Mouse (Mus musculus) heart, adult 2 months (tissue): ENCODE results near the gene Rsbn1l. TPM values are rescaled to one million over a fixed set of nuclear protein-coding genes. Genes with fewer than 3 reads are reported as not detected.

Experiments
- DNase-seq, 2 experiments: peaks; one replicate each; pipeline ENCODE4 v3.0.0; 2021
- H3K27ac ChIP-seq: fragments of 200-600 bp; 2 replicates; pipeline ENCODE4 v1.8.1; 2022
- H3K27me3 ChIP-seq: fragments of 200-500 bp; 2 replicates; pipeline ENCODE4 v1.6.1; 2012; ENCODE audit warnings: mild to moderate bottlenecking, low read length, inconsistent platforms, mixed read lengths; ENCODE audit not compliant: control insufficient read depth, insufficient read depth
- H3K36me3 ChIP-seq: fragments of 200-500 bp; 2 replicates; pipeline ENCODE4 v1.6.1; 2012; ENCODE audit warnings: low read length, inconsistent platforms; ENCODE audit not compliant: control insufficient read depth, insufficient read depth
- H3K4me1 ChIP-seq: fragments of 200-500 bp; 2 replicates; pipeline ENCODE4 v1.6.1; 2011; ENCODE audit warnings: low read length; ENCODE audit not compliant: control insufficient read depth, insufficient read depth
- H3K4me3 ChIP-seq: fragments of 200-600 bp; 2 replicates; pipeline ENCODE4 v1.8.1; 2022
- H3K79me2 ChIP-seq: fragments of 200-500 bp; replicated peaks from 2 replicates; pipeline ENCODE4 v1.6.1; 2012; ENCODE audit warnings: mild to moderate bottlenecking, inconsistent platforms, low read length, moderate library complexity, mixed read lengths; ENCODE audit not compliant: control insufficient read depth, insufficient read depth
- H3K9ac ChIP-seq: fragments of 200-500 bp; 2 replicates; pipeline ENCODE4 v1.6.1; 2012; ENCODE audit warnings: low read depth, mild to moderate bottlenecking, control low read depth, inconsistent platforms, low read length, mixed read lengths
- CTCF ChIP-seq: fragments of 200-600 bp; IDR thresholded peaks from 2 replicates; pipeline ENCODE4 v1.8.1; 2022; ENCODE audit warnings: antibody characterized with exemption, mild to moderate bottlenecking, moderate library complexity
- EP300 ChIP-seq: fragments of 200-500 bp; IDR thresholded peaks from 2 replicates; pipeline ENCODE4 v1.6.1; 2011; ENCODE audit warnings: low read depth, low read length, control low read depth; ENCODE audit not compliant: insufficient read depth
- POLR2A ChIP-seq: fragments of 200-500 bp; IDR thresholded peaks from 2 replicates; pipeline ENCODE4 v1.6.1; 2011; ENCODE audit warnings: mild to moderate bottlenecking, low read depth, low read length, control low read depth; ENCODE audit not compliant: insufficient read depth
- WGBS: fragments of 180-500 bp; shearing (Covaris S2); methylation state at CpG from one replicate; pipeline ENCODE4 v1.1.7; 2018; 5-methylcytosine and 5-hydroxymethylcytosine counted together
- intact Hi-C: fragments of 180-260 bp; cut with DNase I; formaldehyde crosslinking; loops from one replicate; pipeline ENCODE4 v1.15.1; 2025
- polyA plus RNA-seq: library from polyadenylated mRNA; depleted of rRNA; stranded (reverse); fragments of >200 nt; gene quantifications from 2 replicates; pipeline ENCODE4 v1.2.3, GENCODE M21; 2012
- total RNA-seq, 2 experiments: library from RNA; stranded (reverse); gene quantifications; 2 replicates each; pipeline ENCODE4 v1.2.3; 2021

Gene Rsbn1l
- total and polyA plus RNA-seq, 3 experiments = 3.7 to 15.1 (median 11.5) TPM

DNA sequence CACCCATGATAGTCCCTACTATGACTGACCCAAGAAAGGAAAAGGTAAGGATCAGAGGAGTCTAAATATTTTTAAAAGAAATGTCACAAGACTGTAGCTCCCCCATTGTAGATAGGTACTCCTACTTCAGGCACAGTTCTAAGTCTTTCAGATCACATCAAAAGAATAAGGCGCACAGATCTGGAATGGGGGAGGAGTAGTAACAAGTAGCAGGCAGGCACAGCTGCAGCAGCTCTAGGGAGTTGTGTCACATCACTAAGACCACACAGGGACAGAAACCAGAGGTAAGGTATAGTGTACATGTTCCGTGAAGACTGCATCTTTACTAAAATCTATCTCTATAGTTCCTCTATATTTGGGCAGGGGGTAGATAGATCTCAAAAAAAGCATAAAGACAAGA, 44.5 kb downstream of the Rsbn1l start:
- H3K27me3 ChIP-seq = no peaks in the 10 kb centered on the region
- WGBS = 77% methylated on average over 2 of the region's 2 CpGs

DNA sequence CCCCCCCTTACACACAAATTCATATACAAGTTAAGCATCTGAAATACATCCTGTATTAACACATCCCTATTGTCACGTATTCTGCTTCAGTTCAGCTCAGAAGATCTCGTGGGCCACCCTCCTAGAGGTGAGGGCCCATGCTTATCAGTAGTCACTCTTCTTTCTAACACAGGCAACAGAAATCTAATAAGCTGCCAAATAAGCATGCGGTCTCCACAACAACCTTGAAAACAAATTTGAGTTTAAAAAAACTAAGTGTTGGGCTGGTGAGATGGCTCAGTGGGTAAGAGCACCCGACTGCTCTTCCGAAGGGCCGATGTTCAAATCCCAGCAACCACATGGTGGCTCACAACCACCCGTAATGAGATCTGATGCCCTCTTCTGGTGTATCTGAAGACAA, 50.0 kb downstream of the Rsbn1l start:
- H3K27me3 ChIP-seq = no peaks in the 10 kb centered on the region
- intact Hi-C loops = no loop called here
- H3K9ac ChIP-seq = no peak overlapping the region
- H3K79me2 ChIP-seq = no peaks in the 10 kb centered on the region; the same call in 1 of the 2 replicates
- H3K4me1 ChIP-seq = no peaks in the 10 kb centered on the region
- no peak overlapping the region for H3K4me3 ChIP-seq
- WGBS = 91% methylated on average over 7 of the region's 7 CpGs
- H3K27ac ChIP-seq = no peak overlapping the region
- TF ChIP-seq POLR2A (no peak), CTCF (no peak), EP300 (no peak)
- peaks cover 12% of the 10 kb centered on the region for H3K36me3 ChIP-seq
- DNase-seq = no peak

More for the DNA sequence above, 44.5 kb downstream of the Rsbn1l start:
- TF ChIP-seq EP300 (no peak), POLR2A (no peak), CTCF (no peak)
- no peak overlapping the region for H3K4me3 ChIP-seq
- H3K4me1 ChIP-seq = no peaks in the 10 kb centered on the region
- no peak overlapping the region for H3K27ac ChIP-seq
- intact Hi-C loops = loop anchor here (5.0 to 10.0 kb wide), 4 partner anchors 41 to 343 kb away; partner anchors contain the start of gene Ptpn12
- DNase-seq = no peak
- H3K79me2 ChIP-seq = peaks cover 5% of the 10 kb centered on the region
- H3K36me3 ChIP-seq = no peaks in the 10 kb centered on the region; the same call in none of the 2 replicates
- no peak overlapping the region for H3K9ac ChIP-seq

DNA sequence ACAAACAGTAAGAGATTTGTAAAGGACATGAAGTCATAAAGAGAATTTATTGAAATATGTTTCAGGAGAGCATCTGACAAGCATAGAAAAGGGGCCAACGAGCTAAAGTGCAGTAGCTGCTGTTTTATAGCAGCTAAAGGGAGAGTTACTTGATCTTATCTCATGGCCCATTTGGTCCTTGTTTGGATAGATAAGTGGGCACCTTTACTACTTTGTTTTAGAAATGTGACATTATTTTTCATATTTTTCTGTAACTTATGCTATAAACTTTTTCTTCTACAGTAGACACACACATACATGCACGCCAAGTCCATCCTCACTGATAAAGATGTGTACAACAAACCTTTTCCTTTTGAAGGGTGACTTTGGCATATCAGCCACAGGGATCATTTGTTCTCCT, 50.8 kb downstream of the Rsbn1l start:
- H3K9ac ChIP-seq = no peak overlapping the region
- intact Hi-C loops = no loop called here
- 73% methylated on average over 2 of the region's 2 CpGs for WGBS
- TF ChIP-seq POLR2A (no peak), EP300 (no peak), CTCF (no peak)
- H3K27ac ChIP-seq = no peak overlapping the region
- peaks cover 12% of the 10 kb centered on the region for H3K36me3 ChIP-seq
- no peak for DNase-seq
- H3K4me1 ChIP-seq = no peaks in the 10 kb centered on the region
- no peaks in the 10 kb centered on the region; the same call in 1 of the 2 replicates for H3K79me2 ChIP-seq
- no peak overlapping the region for H3K4me3 ChIP-seq
- no peaks in the 10 kb centered on the region for H3K27me3 ChIP-seq

DNA sequence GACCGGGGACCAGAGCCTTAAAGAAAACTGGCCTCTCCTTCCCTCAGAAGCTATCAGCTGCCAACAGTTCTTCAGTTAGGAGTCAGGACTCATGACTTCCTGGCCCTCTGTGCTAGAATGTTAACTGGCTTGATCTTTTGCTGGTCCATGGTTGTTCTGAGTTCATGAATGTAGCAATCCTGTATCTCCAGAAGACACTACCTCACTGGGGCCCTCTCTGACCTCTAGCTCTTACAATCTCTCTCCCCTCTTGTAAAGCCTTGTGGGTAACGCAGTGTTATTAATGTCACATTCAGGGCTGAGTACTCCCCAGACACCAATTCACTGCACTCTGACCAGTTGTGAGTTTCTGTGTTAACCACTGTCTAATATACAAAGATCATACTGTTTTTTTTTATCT, 51.6 kb downstream of the Rsbn1l start:
- Histone ChIP-seq H3K4me3 (no peak overlapping the region), H3K27me3 (no peaks in the 10 kb centered on the region), H3K79me2 (no peaks in the 10 kb centered on the region; the same call in 1 of the 2 replicates), H3K4me1 (no peaks in the 10 kb centered on the region), H3K9ac (no peak overlapping the region), H3K27ac (no peak overlapping the region), H3K36me3 (peaks cover 12% of the 10 kb centered on the region)
- intact Hi-C loops = no loop called here
- whole genome bisulfite sequencing = 76% methylated on average over 2 of the region's 2 CpGs
- no peak for DNase-seq
- no peak for TF ChIP-seq CTCF
- no peak for TF ChIP-seq EP300
- TF ChIP-seq POLR2A = no peak

DNA sequence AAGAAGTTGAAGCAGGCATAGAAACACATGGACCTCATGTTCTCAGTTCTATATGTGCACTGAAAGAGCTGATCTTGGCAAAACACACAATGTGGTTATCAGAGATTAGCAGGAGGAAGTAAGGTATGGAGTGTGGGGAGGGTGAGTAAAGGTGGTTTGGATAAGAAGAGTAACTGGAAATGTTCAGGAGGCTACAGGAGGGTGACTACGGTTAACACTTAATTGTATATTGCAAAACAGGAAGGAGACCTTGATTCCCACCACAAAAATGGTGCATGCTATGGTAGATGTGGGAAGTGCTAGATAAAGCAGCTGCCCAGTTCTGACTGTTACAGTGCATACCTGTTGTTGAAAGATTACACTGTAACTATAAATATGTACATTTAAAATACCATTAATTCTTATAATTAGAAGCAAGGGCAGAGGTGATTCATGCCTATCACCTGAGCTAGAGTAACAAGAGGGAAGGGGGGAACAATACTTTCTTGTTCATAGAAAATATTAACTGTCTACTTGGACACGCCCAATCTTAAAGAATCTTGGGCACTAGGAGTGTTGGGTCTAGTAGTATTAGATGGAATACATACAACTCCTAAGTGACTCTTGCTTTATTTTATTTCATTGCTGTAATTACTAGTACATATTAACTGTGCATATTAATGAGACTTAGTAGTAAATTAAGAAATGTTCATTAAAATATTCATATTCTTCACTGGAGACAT, 58.6 kb downstream of the Rsbn1l start:
- DNase-seq = no peak
- Histone ChIP-seq H3K4me1 (no peaks in the 10 kb centered on the region), H3K79me2 (no peaks in the 10 kb centered on the region), H3K9ac (no peak overlapping the region), H3K27ac (no peak overlapping the region), H3K27me3 (no peaks in the 10 kb centered on the region), H3K36me3 (peaks cover 4% of the 10 kb centered on the region), H3K4me3 (no peak overlapping the region)
- WGBS = 79% methylated on average over 2 of the region's 2 CpGs
- TF ChIP-seq EP300 (no peak), CTCF (no peak), POLR2A (no peak)
- intact Hi-C loops = no loop called here

DNA sequence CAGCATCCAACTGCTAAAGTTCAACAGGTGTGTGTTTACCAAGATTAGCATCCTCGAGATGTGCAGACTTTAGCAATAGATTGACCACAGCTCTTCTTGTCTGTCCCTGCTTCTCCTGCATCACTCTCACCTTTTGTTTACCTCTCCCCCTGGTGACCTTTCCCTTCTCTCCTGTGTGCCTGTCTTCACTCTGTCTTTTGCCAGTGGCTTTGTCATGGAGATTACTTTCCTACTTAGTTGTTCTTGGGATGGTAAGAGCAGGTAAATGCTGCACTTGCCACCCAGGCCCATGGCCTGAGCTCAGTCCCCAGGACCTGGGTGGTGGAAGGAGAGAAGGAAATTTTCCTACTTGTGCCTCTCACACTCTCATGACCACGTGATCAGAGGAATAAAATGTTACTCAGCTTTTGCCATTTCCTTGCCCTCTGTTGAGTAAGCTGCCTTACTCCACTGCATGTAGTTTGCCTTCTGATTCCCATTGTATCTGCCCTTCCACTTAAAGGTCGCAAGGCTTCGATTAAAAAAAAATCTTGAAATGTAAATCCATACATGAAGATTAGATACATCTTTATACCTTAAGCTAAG, 72.1 kb downstream of the Rsbn1l start:
- Histone ChIP-seq H3K4me3 (no peak overlapping the region), H3K79me2 (no peaks in the 10 kb centered on the region; the same call in 1 of the 2 replicates), H3K27ac (no peak overlapping the region), H3K36me3 (no peaks in the 10 kb centered on the region), H3K9ac (no peak overlapping the region), H3K4me1 (peaks cover 1% of the 10 kb centered on the region; the same call in 1 of the 2 replicates), H3K27me3 (no peaks in the 10 kb centered on the region)
- intact Hi-C loops = loop anchor here (10.0 kb wide), 2 partner anchors 541 to 761 kb away; partner anchors contain the start of genes Armc10, Ccdc146, Fam185a and Fbxl13
- TF ChIP-seq CTCF (no peak), EP300 (no peak), POLR2A (no peak)
- WGBS = 78% methylated on average over 4 of the region's 4 CpGs
- DNase-seq = no peak
